Mouse (Mus musculus): ENCODE measurements at regions not wholly inside any gene's neighbourhood (a gene's known extent, or its start where the extent isn't known, plus 50 kb on each side); places are given as distances from the start of the nearest gene placed in this dataset.

- H3K9ac ChIP-seq (ENCODE audit: low read depth, low read length), result no peak overlapping the region
- no peaks in the 10 kb centered on the region for H3K36me3 ChIP-seq (ENCODE audit: control insufficient read depth, insufficient read depth, low read length)
- H3K4me3 ChIP-seq (ENCODE audit: low read depth, low read length), result no peak overlapping the region
- H3K4me1 ChIP-seq (ENCODE audit: control insufficient read depth, insufficient read depth, low read length), result no peaks in the 10 kb centered on the region
- no peaks in the 10 kb centered on the region for H3K27me3 ChIP-seq (replicated peaks; ENCODE audit: control insufficient read depth, insufficient read depth, low read length)
- DNase-seq (ENCODE audit: low spot score) (no peak), ATAC-seq (ENCODE audit: low read depth) (no peak)
- no peaks in the 10 kb centered on the region for H3K9me3 ChIP-seq (ENCODE audit: control insufficient read depth, low read length)
- 58% methylated on average over 2 of the region's 2 CpGs for WGBS
- no peak overlapping the region for H3K27ac ChIP-seq (replicated peaks; ENCODE audit: low read depth, low read length)
- no peak overlapping the region for H3K4me2 ChIP-seq (ENCODE audit: low read depth, low read length)
Measured at GRCm38 (mm10) chr8:97866148-97866547, 1550.1 kb downstream of the Cdh8 start.

DNA sequence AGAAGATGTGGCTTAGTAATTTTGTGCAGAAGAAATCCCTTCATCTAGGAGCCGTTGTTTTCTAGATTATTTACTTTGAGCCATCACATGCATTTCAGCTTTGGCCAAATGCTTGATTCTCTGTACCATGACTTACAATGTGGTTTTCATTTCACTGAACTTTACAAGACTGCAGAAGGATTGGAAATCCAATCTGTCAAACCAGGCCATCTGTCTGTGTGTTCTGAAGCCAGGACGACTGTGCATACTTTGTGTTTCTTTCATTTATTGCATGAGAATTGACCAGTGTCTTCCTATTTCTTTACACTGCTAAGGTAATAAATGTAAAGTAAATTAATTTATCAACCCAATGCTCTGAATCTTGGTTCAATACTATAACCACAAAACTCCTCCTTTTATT lies 1554.8 kb downstream of the Cdh8 start:
- Histone ChIP-seq H3K9ac (ENCODE audit: low read depth, low read length) (no peak overlapping the region), H3K36me3 (ENCODE audit: control insufficient read depth, insufficient read depth, low read length) (no peaks in the 10 kb centered on the region), H3K9me3 (ENCODE audit: control insufficient read depth, low read length) (no peaks in the 10 kb centered on the region), H3K4me1 (ENCODE audit: control insufficient read depth, insufficient read depth, low read length) (no peaks in the 10 kb centered on the region), H3K27ac (replicated peaks; ENCODE audit: low read depth, low read length) (no peak overlapping the region), H3K4me2 (ENCODE audit: low read depth, low read length) (no peak overlapping the region), H3K4me3 (ENCODE audit: low read depth, low read length) (no peak overlapping the region), H3K27me3 (replicated peaks; ENCODE audit: control insufficient read depth, insufficient read depth, low read length) (no peaks in the 10 kb centered on the region)
- 52% methylated on average over 2 of the region's 2 CpGs for WGBS
- ATAC-seq (ENCODE audit: low read depth) (no peak), DNase-seq (ENCODE audit: low spot score) (peak; percentile 4)

DNA sequence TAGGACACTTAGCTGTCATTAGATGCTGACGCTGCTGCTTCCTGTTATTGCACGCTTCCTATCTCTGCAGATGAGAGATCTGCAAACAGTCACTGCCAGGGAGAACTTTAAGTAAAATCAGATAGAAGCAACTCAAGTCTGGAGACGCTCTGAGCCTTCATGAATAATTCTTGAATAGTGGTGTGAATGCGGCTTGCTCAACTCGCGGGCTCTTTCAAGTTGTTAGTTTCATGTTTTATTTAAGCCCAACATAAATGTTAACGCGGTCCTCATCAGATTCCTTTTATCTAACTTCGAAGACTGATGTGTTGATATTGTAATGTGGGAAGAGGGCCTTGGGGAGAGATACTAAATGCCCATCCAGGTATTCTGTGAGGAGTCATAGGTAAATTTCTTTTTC lies 1556.1 kb downstream of the Cdh8 start:
- DNase-seq (ENCODE audit: low spot score) (no peak), ATAC-seq (ENCODE audit: low read depth) (no peak)
- no peaks in the 10 kb centered on the region for H3K27me3 ChIP-seq (replicated peaks; ENCODE audit: control insufficient read depth, insufficient read depth, low read length)
- H3K36me3 ChIP-seq (ENCODE audit: control insufficient read depth, insufficient read depth, low read length), result no peaks in the 10 kb centered on the region
- no peak overlapping the region for H3K27ac ChIP-seq (replicated peaks; ENCODE audit: low read depth, low read length)
- H3K9me3 ChIP-seq (ENCODE audit: control insufficient read depth, low read length), result no peaks in the 10 kb centered on the region
- H3K4me2 ChIP-seq (ENCODE audit: low read depth, low read length), result no peak overlapping the region
- no peak overlapping the region for H3K4me3 ChIP-seq (ENCODE audit: low read depth, low read length)
- H3K9ac ChIP-seq (ENCODE audit: low read depth, low read length), result no peak overlapping the region
- no peaks in the 10 kb centered on the region for H3K4me1 ChIP-seq (ENCODE audit: control insufficient read depth, insufficient read depth, low read length)
- 72% methylated on average over 9 of the region's 9 CpGs for WGBS

GRCm38 (mm10) chr8:97857252-97857651 lies 1559.0 kb downstream of the Cdh8 start:
- Histone ChIP-seq H3K9me3 (ENCODE audit: control insufficient read depth, low read length) (no peaks in the 10 kb centered on the region), H3K36me3 (ENCODE audit: control insufficient read depth, insufficient read depth, low read length) (no peaks in the 10 kb centered on the region), H3K4me3 (ENCODE audit: low read depth, low read length) (no peak overlapping the region), H3K4me1 (ENCODE audit: control insufficient read depth, insufficient read depth, low read length) (no peaks in the 10 kb centered on the region), H3K27ac (replicated peaks; ENCODE audit: low read depth, low read length) (no peak overlapping the region), H3K27me3 (replicated peaks; ENCODE audit: control insufficient read depth, insufficient read depth, low read length) (no peaks in the 10 kb centered on the region), H3K9ac (ENCODE audit: low read depth, low read length) (no peak overlapping the region), H3K4me2 (ENCODE audit: low read depth, low read length) (no peak overlapping the region)
- no peak for DNase-seq (ENCODE audit: low spot score)
- WGBS, result 89% methylated on average over 1 of the region's 1 CpGs
- ATAC-seq (ENCODE audit: low read depth), result no peak

Data from embryonic facial prominence, embryonic 14.5 days (tissue).